Mouse (Mus musculus) cerebellum, adult 2 months (tissue): Measurements from ENCODE around the gene Upk2.

Experiments used
- CTCF ChIP-seq: fragments of 200-500 bp; IDR thresholded peaks from 2 replicates; pipeline ENCODE4 v1.5.1; 2011; ENCODE audit warnings: low read depth, mild to moderate bottlenecking, control low read depth, low read length, moderate library complexity, borderline replicate concordance; ENCODE audit not compliant: insufficient read depth
- POLR2A ChIP-seq: fragments of 200-500 bp; IDR thresholded peaks from 2 replicates; pipeline ENCODE4 v1.6.1; 2011; ENCODE audit warnings: low read length, control low read depth, borderline replicate concordance; ENCODE audit not compliant: insufficient read depth

GRCm38 (mm10) chr9:44432577-44433185 is 22.1 kb downstream of the Upk2 start:
- no peak for TF ChIP-seq POLR2A
- no peak for TF ChIP-seq CTCF
